Mouse (Mus musculus): ENCODE results near the gene Kcnj12. TPM values are rescaled to one million over a fixed set of nuclear protein-coding genes. Genes with fewer than 3 reads are reported as not detected.

Kcnj12 gene
- total and polyA plus RNA-seq, 2 experiments from 2014 or later: 3.1 to 8.8 TPM

- no peak for TF ChIP-seq CTCF (IDR thresholded peaks at IDR 0.05; ENCODE audit: low read depth)
- Histone ChIP-seq H3K36me3 (ENCODE audit: insufficient read depth) (no peaks in the 10 kb centered on the region), H3K9ac (no peak overlapping the region), H3K27me3 (ENCODE audit: insufficient read depth, low read length) (no peaks in the 10 kb centered on the region), H3K4me3 (ENCODE audit: low read depth, low read length) (no peak overlapping the region), H3K4me2 (ENCODE audit: low read depth) (no peak overlapping the region), H3K9me3 (ENCODE audit: low read length) (no peaks in the 10 kb centered on the region), H3K4me1 (ENCODE audit: insufficient read depth) (no peaks in the 10 kb centered on the region), H3K27ac (ENCODE audit: low read depth, low read length) (no peak overlapping the region)
- ATAC-seq (no peak), DNase-seq (no peak)
- 75% methylated on average over 10 of the region's 10 CpGs for WGBS
Measured at GRCm38 (mm10) chr11:61068866-61069265, 46.5 kb downstream of the Kcnj12 start.

GRCm38 (mm10) chr11:61069645-61070044 lies 47.3 kb downstream of the Kcnj12 start:
- Histone ChIP-seq H3K4me1 (ENCODE audit: insufficient read depth) (no peaks in the 10 kb centered on the region), H3K27me3 (ENCODE audit: insufficient read depth, low read length) (no peaks in the 10 kb centered on the region), H3K9me3 (ENCODE audit: low read length) (no peaks in the 10 kb centered on the region), H3K4me3 (ENCODE audit: low read depth, low read length) (no peak overlapping the region), H3K4me2 (ENCODE audit: low read depth) (no peak overlapping the region), H3K27ac (ENCODE audit: low read depth, low read length) (no peak overlapping the region), H3K36me3 (ENCODE audit: insufficient read depth) (no peaks in the 10 kb centered on the region), H3K9ac (no peak overlapping the region)
- no peak for ATAC-seq
- TF ChIP-seq CTCF (IDR thresholded peaks at IDR 0.05; ENCODE audit: low read depth): no peak
- WGBS: 98% methylated on average over 18 of the region's 18 CpGs
- no peak for DNase-seq

GRCm38 (mm10) chr11:61074646-61075317 lies 52.4 kb downstream of the Kcnj12 start:
- 78% methylated on average over 5 of the region's 5 CpGs for WGBS
- Histone ChIP-seq H3K9me3 (ENCODE audit: low read length) (no peaks in the 10 kb centered on the region), H3K27ac (ENCODE audit: low read depth, low read length) (no peak overlapping the region), H3K4me3 (ENCODE audit: low read depth, low read length) (no peak overlapping the region), H3K9ac (no peak overlapping the region), H3K36me3 (ENCODE audit: insufficient read depth) (no peaks in the 10 kb centered on the region), H3K4me2 (ENCODE audit: low read depth) (no peak overlapping the region), H3K4me1 (ENCODE audit: insufficient read depth) (no peaks in the 10 kb centered on the region), H3K27me3 (ENCODE audit: insufficient read depth, low read length) (no peaks in the 10 kb centered on the region)
- ATAC-seq (no peak), DNase-seq (no peak)
- no peak for TF ChIP-seq CTCF (IDR thresholded peaks at IDR 0.05; ENCODE audit: low read depth)

GRCm38 (mm10) chr11:61075361-61076326 lies 53.3 kb downstream of the Kcnj12 start:
- no peak overlapping the region for H3K4me3 ChIP-seq (ENCODE audit: low read depth, low read length)
- no peaks in the 10 kb centered on the region for H3K9me3 ChIP-seq (ENCODE audit: low read length)
- H3K4me2 ChIP-seq (ENCODE audit: low read depth): no peak overlapping the region
- H3K27me3 ChIP-seq (ENCODE audit: insufficient read depth, low read length): no peaks in the 10 kb centered on the region
- H3K4me1 ChIP-seq (ENCODE audit: insufficient read depth): no peaks in the 10 kb centered on the region
- no peak for TF ChIP-seq CTCF (IDR thresholded peaks at IDR 0.05; ENCODE audit: low read depth)
- H3K36me3 ChIP-seq (ENCODE audit: insufficient read depth): no peaks in the 10 kb centered on the region
- H3K9ac ChIP-seq: no peak overlapping the region
- WGBS: 78% methylated on average over 15 of the region's 15 CpGs
- DNase-seq (no peak), ATAC-seq (no peak)
- no peak overlapping the region for H3K27ac ChIP-seq (ENCODE audit: low read depth, low read length)

- Histone ChIP-seq H3K36me3 (ENCODE audit: insufficient read depth) (no peaks in the 10 kb centered on the region), H3K9me3 (ENCODE audit: low read length) (no peaks in the 10 kb centered on the region), H3K4me1 (ENCODE audit: insufficient read depth) (no peaks in the 10 kb centered on the region), H3K4me3 (ENCODE audit: low read depth, low read length) (no peak overlapping the region), H3K9ac (no peak overlapping the region), H3K4me2 (ENCODE audit: low read depth) (no peak overlapping the region), H3K27me3 (ENCODE audit: insufficient read depth, low read length) (no peaks in the 10 kb centered on the region), H3K27ac (ENCODE audit: low read depth, low read length) (no peak overlapping the region)
- no peak for ATAC-seq
- DNase-seq: no peak
- WGBS: 70% methylated on average over 2 of the region's 2 CpGs
- no peak for TF ChIP-seq CTCF (IDR thresholded peaks at IDR 0.05; ENCODE audit: low read depth)
Measured at GRCm38 (mm10) chr11:61081624-61082023, 59.3 kb downstream of the Kcnj12 start.

GRCm38 (mm10) chr11:61090195-61090594 lies 67.8 kb downstream of the Kcnj12 start:
- Histone ChIP-seq H3K27me3 (ENCODE audit: insufficient read depth, low read length) (no peaks in the 10 kb centered on the region), H3K9ac (no peak overlapping the region), H3K4me1 (ENCODE audit: insufficient read depth) (no peaks in the 10 kb centered on the region), H3K4me2 (ENCODE audit: low read depth) (no peak overlapping the region), H3K27ac (ENCODE audit: low read depth, low read length) (no peak overlapping the region), H3K4me3 (ENCODE audit: low read depth, low read length) (no peak overlapping the region), H3K36me3 (ENCODE audit: insufficient read depth) (no peaks in the 10 kb centered on the region), H3K9me3 (ENCODE audit: low read length) (no peaks in the 10 kb centered on the region)
- DNase-seq (no peak), ATAC-seq (no peak)
- 57% methylated on average over 7 of the region's 7 CpGs for WGBS
- no peak for TF ChIP-seq CTCF (IDR thresholded peaks at IDR 0.05; ENCODE audit: low read depth)

GRCm38 (mm10) chr11:61091192-61091591 lies 68.8 kb downstream of the Kcnj12 start:
- Histone ChIP-seq H3K27me3 (ENCODE audit: insufficient read depth, low read length) (no peaks in the 10 kb centered on the region), H3K9ac (no peak overlapping the region), H3K9me3 (ENCODE audit: low read length) (no peaks in the 10 kb centered on the region), H3K4me1 (ENCODE audit: insufficient read depth) (no peaks in the 10 kb centered on the region), H3K36me3 (ENCODE audit: insufficient read depth) (no peaks in the 10 kb centered on the region), H3K4me3 (ENCODE audit: low read depth, low read length) (no peak overlapping the region), H3K27ac (ENCODE audit: low read depth, low read length) (no peak overlapping the region), H3K4me2 (ENCODE audit: low read depth) (no peak overlapping the region)
- ATAC-seq: peak; percentile 82
- no peak for TF ChIP-seq CTCF (IDR thresholded peaks at IDR 0.05; ENCODE audit: low read depth)
- DNase-seq: no peak
- WGBS: 52% methylated on average over 3 of the region's 3 CpGs
